Mouse (Mus musculus) forebrain, embryonic 10.5 days (tissue): ENCODE measurements around the gene Psmb10. TPM values are rescaled to one million over a fixed set of nuclear protein-coding genes. Genes with fewer than 3 reads are reported as not detected.
A peak's percentile ranks its signal among the peaks of the same experiment; 100 is the strongest.

ENCODE experiments used
- DNase-seq: peaks from one replicate; pipeline ENCODE4 v3.0.0-alpha.2; 2017; ENCODE audit warnings: low spot score; ENCODE audit errors: extremely low spot score
- H3K27ac ChIP-seq: fragments of 300-500 bp; sonication (generic); 2 replicates; pipeline ENCODE4 v1.5.1; 2016; ENCODE audit warnings: mild to moderate bottlenecking
- H3K27me3 ChIP-seq: fragments of 300-500 bp; sonication (generic); 2 replicates; pipeline ENCODE4 v1.6.1; 2016; ENCODE audit warnings: mild to moderate bottlenecking; ENCODE audit not compliant: poor library complexity, severe bottlenecking
- H3K36me3 ChIP-seq: fragments of 300-500 bp; sonication (generic); replicated peaks from 2 replicates; pipeline ENCODE4 v1.6.1; 2016; ENCODE audit warnings: mild to moderate bottlenecking, moderate library complexity
- H3K4me1 ChIP-seq: fragments of 300-500 bp; sonication (generic); 2 replicates; pipeline ENCODE4 v1.6.1; 2016
- H3K4me3 ChIP-seq: fragments of 300-500 bp; sonication (generic); 2 replicates; pipeline ENCODE4 v1.5.1; 2016; ENCODE audit warnings: mild to moderate bottlenecking, moderate library complexity
- H3K9me3 ChIP-seq: fragments of 300-500 bp; sonication (generic); 2 replicates; pipeline ENCODE4 v1.6.1; 2016; ENCODE audit warnings: mild to moderate bottlenecking, moderate library complexity
- WGBS: fragments of 180-500 bp; shearing (Covaris S2); methylation state at CpG from one replicate; pipeline ENCODE4 v1.1.7; 2016; 5-methylcytosine and 5-hydroxymethylcytosine counted together
- polyA plus RNA-seq: library from polyadenylated mRNA; unstranded; fragments of >200 nt; fragmentation: Nextera tagmentation; extraction: Ambion mirVana; gene quantifications from 2 replicates; pipeline ENCODE4 v1.2.1, GENCODE M21; 2016

Gene Psmb10
- polyA plus RNA-seq, 1 experiment from 2014 or later = 28.9 TPM

- 79% methylated on average over 14 of the region's 14 CpGs for WGBS
- H3K4me3 ChIP-seq = no peak overlapping the region
- H3K36me3 ChIP-seq = peaks cover 10% of the 10 kb centered on the region
- H3K9me3 ChIP-seq = no peaks in the 10 kb centered on the region
- no peak overlapping the region for H3K27ac ChIP-seq
- H3K27me3 ChIP-seq = peaks cover 24% of the 10 kb centered on the region
- H3K4me1 ChIP-seq = peaks cover 26% of the 10 kb centered on the region
- DNase-seq = no peak
Observed at GRCm38 (mm10) chr8:105961101-105961500, 22.9 kb upstream of the Psmb10 start.

GRCm38 (mm10) chr8:105959350-105959749 is 21.1 kb upstream of the Psmb10 start:
- Histone ChIP-seq H3K27ac (no peak overlapping the region), H3K4me1 (peaks cover 9% of the 10 kb centered on the region), H3K36me3 (peaks cover 17% of the 10 kb centered on the region), H3K9me3 (no peaks in the 10 kb centered on the region), H3K27me3 (peaks cover 7% of the 10 kb centered on the region), H3K4me3 (no peak overlapping the region)
- 92% methylated on average over 7 of the region's 7 CpGs for WGBS
- no peak for DNase-seq

GRCm38 (mm10) chr8:105957813-105958212 is 19.6 kb upstream of the Psmb10 start:
- DNase-seq = no peak
- no peak overlapping the region for H3K27ac ChIP-seq
- H3K4me1 ChIP-seq = 0 out of 2 replicates have a peak, but pooled peaks cover 3% of the 10 kb centered on the region
- no peaks in the 10 kb centered on the region for H3K27me3 ChIP-seq
- peaks cover 26% of the 10 kb centered on the region for H3K36me3 ChIP-seq
- WGBS = 75% methylated on average over 3 of the region's 4 CpGs
- H3K4me3 ChIP-seq = no peak overlapping the region
- H3K9me3 ChIP-seq = no peaks in the 10 kb centered on the region

- DNase-seq = no peak
- H3K9me3 ChIP-seq = no peaks in the 10 kb centered on the region
- peaks cover 6% of the 10 kb centered on the region for H3K4me1 ChIP-seq
- no peak overlapping the region for H3K27ac ChIP-seq
- peaks cover 26% of the 10 kb centered on the region for H3K36me3 ChIP-seq
- 91% methylated on average over 4 of the region's 4 CpGs for WGBS
- no peaks in the 10 kb centered on the region for H3K27me3 ChIP-seq
- H3K4me3 ChIP-seq = no peak overlapping the region
Observed at GRCm38 (mm10) chr8:105956556-105956955, 18.3 kb upstream of the Psmb10 start.

- Histone ChIP-seq H3K4me1 (peaks cover 14% of the 10 kb centered on the region), H3K4me3 (no peak overlapping the region), H3K27ac (0 out of 2 replicates have a peak overlapping the region, but pooled peaks have one; percentile 13), H3K27me3 (no peaks in the 10 kb centered on the region), H3K36me3 (peaks cover 69% of the 10 kb centered on the region), H3K9me3 (no peaks in the 10 kb centered on the region)
- 57% methylated on average over 7 of the region's 7 CpGs for WGBS
- DNase-seq = no peak
Observed at GRCm38 (mm10) chr8:105951057-105951659, 12.9 kb upstream of the Psmb10 start.

- DNase-seq = no peak
- Histone ChIP-seq H3K27me3 (no peaks in the 10 kb centered on the region), H3K36me3 (peaks cover 78% of the 10 kb centered on the region), H3K27ac (no peak overlapping the region), H3K4me3 (no peak overlapping the region), H3K9me3 (no peaks in the 10 kb centered on the region), H3K4me1 (peaks cover 14% of the 10 kb centered on the region)
- WGBS = 91% methylated on average over 10 of the region's 10 CpGs
Observed at GRCm38 (mm10) chr8:105949350-105949749, 11.1 kb upstream of the Psmb10 start.

- Histone ChIP-seq H3K36me3 (peaks cover 65% of the 10 kb centered on the region), H3K9me3 (no peaks in the 10 kb centered on the region), H3K27ac (peak within 1 kb of the TSS; percentile 0; the same call in 1 of the 2 replicates), H3K4me1 (peaks cover 12% of the 10 kb centered on the region), H3K27me3 (no peaks in the 10 kb centered on the region), H3K4me3 (no peak within 1 kb of the TSS)
- no peak for DNase-seq
- WGBS = 69% methylated on average over 8 of the region's 8 CpGs
Observed at GRCm38 (mm10) chr8:105943321-105943739, 5.1 kb upstream of the Psmb10 start, which contains the start of gene Lcat. Gene Lcat, minus strand, starts transcription at chr8:105943382.

GRCm38 (mm10) chr8:105942542-105942941 is 4.3 kb upstream of the Psmb10 start:
- no peaks in the 10 kb centered on the region for H3K27me3 ChIP-seq
- no peaks in the 10 kb centered on the region for H3K9me3 ChIP-seq
- 95% methylated on average over 5 of the region's 5 CpGs for WGBS
- peaks cover 57% of the 10 kb centered on the region for H3K36me3 ChIP-seq
- no peak for DNase-seq
- H3K4me3 ChIP-seq = no peak overlapping the region
- peaks cover 20% of the 10 kb centered on the region for H3K4me1 ChIP-seq
- H3K27ac ChIP-seq = no peak overlapping the region

GRCm38 (mm10) chr8:105942026-105942425 is 3.8 kb upstream of the Psmb10 start:
- WGBS = 93% methylated on average over 11 of the region's 11 CpGs
- Histone ChIP-seq H3K27ac (no peak overlapping the region), H3K27me3 (no peaks in the 10 kb centered on the region), H3K4me1 (peaks cover 22% of the 10 kb centered on the region), H3K36me3 (peaks cover 52% of the 10 kb centered on the region), H3K9me3 (no peaks in the 10 kb centered on the region), H3K4me3 (no peak overlapping the region)
- DNase-seq = no peak

GRCm38 (mm10) chr8:105937496-105938305 is 543 bp downstream of the Psmb10 start:
- peak; percentile 46 for DNase-seq

GRCm38 (mm10) chr8:105936866-105937475 is 1.3 kb downstream of the Psmb10 start:
- no peaks in the 10 kb centered on the region for H3K9me3 ChIP-seq
- peak overlapping the region; percentile 90 for H3K27ac ChIP-seq
- WGBS = under 1% methylated on average over 30 of the region's 30 CpGs
- peak overlapping the region; percentile 85 for H3K4me3 ChIP-seq
- H3K27me3 ChIP-seq = no peaks in the 10 kb centered on the region
- H3K36me3 ChIP-seq = peaks cover 25% of the 10 kb centered on the region
- DNase-seq = peak; percentile 90
- H3K4me1 ChIP-seq = peaks cover 23% of the 10 kb centered on the region

More at GRCm38 (mm10) chr8:105937496-105938305, 543 bp downstream of the Psmb10 start:
- peak overlapping the region; percentile 85 for H3K4me3 ChIP-seq
- H3K27me3 ChIP-seq = no peaks in the 10 kb centered on the region
- peaks cover 23% of the 10 kb centered on the region for H3K4me1 ChIP-seq
- 3% methylated on average over 33 of the region's 33 CpGs for WGBS
- H3K27ac ChIP-seq = peak overlapping the region; percentile 90
- peaks cover 17% of the 10 kb centered on the region for H3K36me3 ChIP-seq
- H3K9me3 ChIP-seq = no peaks in the 10 kb centered on the region

- DNase-seq = no peak
- Histone ChIP-seq H3K4me1 (peaks cover 24% of the 10 kb centered on the region), H3K9me3 (no peaks in the 10 kb centered on the region), H3K36me3 (peaks cover 25% of the 10 kb centered on the region), H3K27me3 (no peaks in the 10 kb centered on the region), H3K4me3 (peak overlapping the region; percentile 85), H3K27ac (peak overlapping the region; percentile 90)
- 31% methylated on average over 7 of the region's 7 CpGs for WGBS
Observed at GRCm38 (mm10) chr8:105935863-105936603, 2.2 kb downstream of the Psmb10 start.
